Mouse (Mus musculus): ENCODE results near the gene Spata3. TPM values are rescaled to one million over a fixed set of nuclear protein-coding genes. Genes with fewer than 3 reads are reported as not detected.

The Spata3 gene
- total RNA-seq, 2 experiments from 2014 or later: not detected

Other genes starting within 250 kb of the Spata3 start
- 11.0 and 14.2 TPM in 2 replicates for gene A630001G21Rik, start 238.2 kb upstream of the Spata3 start, total RNA-seq (2015; ENCODE audit: low replicate concordance)
- gene A630001G21Rik, start 238.2 kb upstream of the Spata3 start, total RNA-seq (2017; ENCODE audit: low replicate concordance): 13.9 and 28.5 TPM in 2 replicates
- 24.6 and 26.3 TPM in 2 replicates for gene Cab39, start 223.4 kb upstream of the Spata3 start, total RNA-seq (2015; ENCODE audit: low replicate concordance)
- gene Cab39, start 223.4 kb upstream of the Spata3 start, total RNA-seq (2017; ENCODE audit: low replicate concordance): 36.0 and 48.6 TPM in 2 replicates
- gene Itm2c, start 122.5 kb upstream of the Spata3 start, total RNA-seq (2015; ENCODE audit: low replicate concordance): 4.8 and 7.7 TPM in 2 replicates
- gene Itm2c, start 122.5 kb upstream of the Spata3 start, total RNA-seq (2017; ENCODE audit: low replicate concordance): 11.0 and 15.6 TPM in 2 replicates
- not detected in 2 replicates for gene 4933407L21Rik, start 88.3 kb upstream of the Spata3 start, total RNA-seq (2015; ENCODE audit: low replicate concordance)
- gene 4933407L21Rik, start 88.3 kb upstream of the Spata3 start, total RNA-seq (2017; ENCODE audit: low replicate concordance): not detected in 2 replicates
- gene Gpr55, start 55.8 kb upstream of the Spata3 start, total RNA-seq (2015; ENCODE audit: low replicate concordance): not detected in 2 replicates
- gene Gpr55, start 55.8 kb upstream of the Spata3 start, total RNA-seq (2017; ENCODE audit: low replicate concordance): 0.34 TPM in 1 of 2 replicates, not detected in the other
- gene 2810459M11Rik, start 29.0 kb downstream of the Spata3 start, total RNA-seq (2015; ENCODE audit: low replicate concordance): not detected in 2 replicates
- gene 2810459M11Rik, start 29.0 kb downstream of the Spata3 start, total RNA-seq (2017; ENCODE audit: low replicate concordance): not detected in 2 replicates
- gene Psmd1, start 47.6 kb downstream of the Spata3 start, total RNA-seq (2015; ENCODE audit: low replicate concordance): 35.3 and 52.3 TPM in 2 replicates
- 67.7 and 69.2 TPM in 2 replicates for gene Psmd1, start 47.6 kb downstream of the Spata3 start, total RNA-seq (2017; ENCODE audit: low replicate concordance)
- not detected in 2 replicates for gene Htr2b, start 95.2 kb downstream of the Spata3 start, total RNA-seq (2015; ENCODE audit: low replicate concordance)
- gene Htr2b, start 95.2 kb downstream of the Spata3 start, total RNA-seq (2017; ENCODE audit: low replicate concordance): 0.42 TPM in 1 of 2 replicates, not detected in the other
- gene Gm21972, start 116.8 kb downstream of the Spata3 start, total RNA-seq (2015; ENCODE audit: low replicate concordance): 1.5 and 9.6 TPM in 2 replicates
- gene Gm21972, start 116.8 kb downstream of the Spata3 start, total RNA-seq (2017; ENCODE audit: low replicate concordance): 3.2 and 15.2 TPM in 2 replicates
- gene Armc9, start 138.0 kb downstream of the Spata3 start, total RNA-seq (2015; ENCODE audit: low replicate concordance): 2.5 and 7.7 TPM in 2 replicates
- 3.0 and 7.4 TPM in 2 replicates for gene Armc9, start 138.0 kb downstream of the Spata3 start, total RNA-seq (2017; ENCODE audit: low replicate concordance)